Mouse (Mus musculus): ENCODE measurements around the gene Srp68.

- no peak for TF ChIP-seq USF1 (IDR thresholded peaks at IDR 0.05; ENCODE audit: low read depth)
- no peak for TF ChIP-seq TCF3 (IDR thresholded peaks at IDR 0.05; ENCODE audit: insufficient read length, low read depth)
- no peak for TF ChIP-seq POLR2A (IDR thresholded peaks at IDR 0.05; ENCODE audit: insufficient read length, low read depth)
- no peak for TF ChIP-seq MYOG (IDR thresholded peaks at IDR 0.05; ENCODE audit: control insufficient read depth in 1 of 3, insufficient read depth in 1 of 3, insufficient read length in 2 of 3, low read depth in 2 of 3)
- no peak for TF ChIP-seq TCF12 (IDR thresholded peaks at IDR 0.05; ENCODE audit: insufficient read depth, poor library complexity, severe bottlenecking)
- no peak for TF ChIP-seq E2F4 (IDR thresholded peaks at IDR 0.05; ENCODE audit: insufficient read depth)
- no peak for TF ChIP-seq CEBPB (IDR thresholded peaks at IDR 0.05; ENCODE audit: insufficient read depth, poor library complexity, severe bottlenecking)
Measured at GRCm38 (mm10) chr11:116234901-116235300, 39.1 kb downstream of the Srp68 start.
